Mouse (Mus musculus) G1E (cell line): ENCODE results near the gene Zfp740. TPM values are rescaled to one million over a fixed set of nuclear protein-coding genes. Genes with fewer than 3 reads are reported as not detected.

Source experiments
- ATAC-seq: 2 replicates; pipeline ENCODE4 v1.8.0; 2016; ENCODE audit warnings: mild to moderate bottlenecking; ENCODE audit not compliant: insufficient number of reproducible peaks, poor library complexity, low FRiP score, severe bottlenecking; ENCODE audit errors: extremely low read depth
- DNase-seq: peaks from one replicate; pipeline ENCODE4 v3.0.0; 2012; ENCODE audit warnings: low spot score
- H3K27me3 ChIP-seq: 2 replicates; pipeline ENCODE4 v1.6.1; 2012; ENCODE audit warnings: mild to moderate bottlenecking, low read length, inconsistent platforms; ENCODE audit not compliant: insufficient read depth
- H3K36me3 ChIP-seq: replicated peaks from 2 replicates; pipeline ENCODE3; 2012; ENCODE audit warnings: mild to moderate bottlenecking, inconsistent platforms
- H3K4me1 ChIP-seq: 2 replicates; pipeline ENCODE4 v1.6.1; 2012; ENCODE audit warnings: low read depth, low read length, inconsistent platforms, mixed read lengths; ENCODE audit not compliant: insufficient read depth
- H3K4me3 ChIP-seq: 2 replicates; pipeline ENCODE4 v1.5.1; 2012; ENCODE audit warnings: low read depth, mild to moderate bottlenecking, inconsistent platforms, low read length, moderate library complexity, mixed read lengths
- H3K9me3 ChIP-seq: replicated peaks from 2 replicates; pipeline ENCODE4 v1.6.1; 2012; ENCODE audit warnings: inconsistent platforms
- CTCF ChIP-seq: IDR thresholded peaks from 2 replicates; pipeline ENCODE4 v1.5.1; 2012; ENCODE audit warnings: low read depth, low read length, inconsistent platforms, mixed read lengths
- GATA1 ChIP-seq: IDR thresholded peaks from 2 replicates; pipeline ENCODE4 v1.6.1; 2012; ENCODE audit warnings: borderline replicate concordance, low read length, inconsistent platforms, mixed read lengths
- GATA2 ChIP-seq: IDR thresholded peaks from 2 replicates; pipeline ENCODE4 v1.6.1; 2012; ENCODE audit warnings: low read depth, low read length, inconsistent platforms, borderline replicate concordance
- POLR2AphosphoS5 ChIP-seq: IDR thresholded peaks from 2 replicates; pipeline ENCODE4 v1.6.1; 2012; ENCODE audit warnings: low read depth, low read length, inconsistent platforms; ENCODE audit not compliant: insufficient replicate concordance
- TAL1 ChIP-seq: conservative IDR thresholded peaks from 2 replicates; pipeline ENCODE4 v1.6.1; 2012; ENCODE audit warnings: low read depth, low read length, inconsistent platforms, mixed read lengths
- polyA plus RNA-seq: library from polyadenylated mRNA; stranded (reverse); fragments of >175 nt; gene quantifications from 2 replicates; pipeline ENCODE4 v1.2.3, GENCODE M21; 2012
- total RNA-seq, 2 experiments: library from RNA; stranded (forward) in 1 of 2; stranded (reverse) in 1 of 2; fragments of 200-1000 nt in 1 of 2; fragments of >200 nt in 1 of 2; fragmentation: Nextera tagmentation in 1 of 2; gene quantifications; 2 replicates each; pipeline ENCODE4 v1.2.3; 2014 to 2017

Gene Zfp740
- total and polyA plus RNA-seq, 3 experiments, result 12.9 to 64.5 (median 35.3) TPM

- peaks cover 47% of the 10 kb centered on the region for H3K4me1 ChIP-seq
- H3K36me3 ChIP-seq, result peaks cover 2% of the 10 kb centered on the region
- peaks cover 19% of the 10 kb centered on the region for H3K27me3 ChIP-seq
- ATAC-seq (no peak), DNase-seq (no peak)
- no peak overlapping the region for H3K4me3 ChIP-seq
- no peaks in the 10 kb centered on the region for H3K9me3 ChIP-seq
- TF ChIP-seq GATA2, result no peak
- TF ChIP-seq POLR2AphosphoS5, result no peak
- no peak for TF ChIP-seq CTCF
- no peak for TF ChIP-seq GATA1
- TF ChIP-seq TAL1, result no peak
These were observed 11.3 kb upstream of the Zfp740 start for GRCm38 (mm10) chr15:102191699-102192098.

DNA sequence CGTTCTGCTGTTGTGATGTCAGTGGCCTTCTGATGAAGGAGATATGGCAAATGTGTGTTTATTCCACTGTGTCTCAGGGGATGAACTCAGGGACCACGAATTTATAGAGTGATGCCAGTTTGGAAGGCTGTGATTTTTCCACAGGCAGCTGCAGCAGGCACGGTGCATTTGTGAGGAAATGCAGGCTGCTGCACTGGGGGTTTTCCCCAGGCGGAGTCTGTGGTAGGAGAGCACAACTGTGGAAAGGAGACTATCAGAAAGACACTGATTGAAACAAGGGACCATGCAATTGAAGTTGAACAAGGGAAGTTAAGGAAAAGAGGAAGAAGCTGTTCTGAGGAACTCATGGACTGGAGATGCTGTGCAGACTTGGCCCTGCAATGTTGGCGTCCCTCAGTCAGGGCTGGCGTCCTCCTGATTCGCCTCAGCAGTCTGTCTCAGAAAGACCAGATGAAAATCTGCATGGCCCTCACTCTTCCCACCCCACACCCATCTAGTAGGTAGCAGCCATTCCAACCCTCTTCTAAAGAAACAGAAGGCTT lies 10.7 kb upstream of the Zfp740 start:
- H3K9me3 ChIP-seq, result no peaks in the 10 kb centered on the region
- peaks cover 47% of the 10 kb centered on the region for H3K4me1 ChIP-seq
- no peak for ATAC-seq
- H3K27me3 ChIP-seq, result peaks cover 19% of the 10 kb centered on the region
- TF ChIP-seq TAL1 (no peak), POLR2AphosphoS5 (no peak), GATA1 (no peak), CTCF (no peak), GATA2 (no peak)
- no peak overlapping the region for H3K4me3 ChIP-seq
- peaks cover 3% of the 10 kb centered on the region for H3K36me3 ChIP-seq
- DNase-seq, result no peak

DNA sequence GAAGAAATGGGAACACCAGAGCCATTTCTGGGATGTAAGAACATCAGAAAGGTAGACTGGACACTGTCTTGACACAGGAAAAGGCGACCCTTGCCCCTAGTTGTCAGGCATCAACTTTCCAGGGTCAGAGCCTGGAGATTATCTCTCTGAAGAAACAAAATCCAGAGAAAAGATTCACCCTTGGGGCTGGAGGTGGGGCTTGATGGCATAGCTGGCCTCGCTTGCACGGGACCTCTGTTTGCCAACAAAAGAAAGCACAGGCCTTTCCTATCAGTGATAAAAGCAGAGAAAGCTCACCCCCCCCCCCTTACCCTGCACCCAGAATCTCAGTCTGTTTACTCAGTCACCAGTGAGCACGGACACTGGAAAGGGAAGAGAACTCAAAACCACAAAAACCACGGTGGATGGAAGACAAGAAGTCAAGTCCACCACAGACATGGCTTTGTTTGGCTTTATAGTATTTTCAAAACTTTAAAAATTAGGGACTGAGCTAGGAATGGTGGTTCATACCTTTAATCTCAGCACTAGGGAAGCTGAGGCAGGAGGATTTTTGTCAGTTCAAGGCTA lies 10.1 kb upstream of the Zfp740 start:
- Histone ChIP-seq H3K4me3 (no peak overlapping the region), H3K4me1 (peaks cover 47% of the 10 kb centered on the region), H3K9me3 (no peaks in the 10 kb centered on the region), H3K27me3 (peaks cover 19% of the 10 kb centered on the region), H3K36me3 (peaks cover 3% of the 10 kb centered on the region)
- TF ChIP-seq TAL1 (no peak), POLR2AphosphoS5 (no peak), GATA2 (no peak), CTCF (no peak)
- no peak for DNase-seq
- ATAC-seq, result no peak

GRCm38 (mm10) chr15:102193652-102194051 lies 9.4 kb upstream of the Zfp740 start:
- peaks cover 16% of the 10 kb centered on the region for H3K27me3 ChIP-seq
- H3K36me3 ChIP-seq, result peaks cover 3% of the 10 kb centered on the region
- DNase-seq (no peak), ATAC-seq (no peak)
- no peak overlapping the region for H3K4me3 ChIP-seq
- no peaks in the 10 kb centered on the region for H3K9me3 ChIP-seq
- no peak for TF ChIP-seq TAL1
- TF ChIP-seq POLR2AphosphoS5, result no peak
- no peak for TF ChIP-seq GATA1
- no peak for TF ChIP-seq CTCF
- TF ChIP-seq GATA2, result no peak
- peaks cover 44% of the 10 kb centered on the region for H3K4me1 ChIP-seq

- Histone ChIP-seq H3K4me1 (peaks cover 42% of the 10 kb centered on the region), H3K36me3 (peaks cover 7% of the 10 kb centered on the region), H3K27me3 (peaks cover 12% of the 10 kb centered on the region; the same call in 1 of the 2 replicates), H3K4me3 (no peak overlapping the region), H3K9me3 (no peaks in the 10 kb centered on the region)
- TF ChIP-seq POLR2AphosphoS5 (no peak), GATA1 (no peak), TAL1 (no peak), GATA2 (no peak)
- no peak; the same call in 1 of the 2 replicates for ATAC-seq
- no peak for DNase-seq
These were observed 8.6 kb upstream of the Zfp740 start for GRCm38 (mm10) chr15:102194439-102194838.

DNA sequence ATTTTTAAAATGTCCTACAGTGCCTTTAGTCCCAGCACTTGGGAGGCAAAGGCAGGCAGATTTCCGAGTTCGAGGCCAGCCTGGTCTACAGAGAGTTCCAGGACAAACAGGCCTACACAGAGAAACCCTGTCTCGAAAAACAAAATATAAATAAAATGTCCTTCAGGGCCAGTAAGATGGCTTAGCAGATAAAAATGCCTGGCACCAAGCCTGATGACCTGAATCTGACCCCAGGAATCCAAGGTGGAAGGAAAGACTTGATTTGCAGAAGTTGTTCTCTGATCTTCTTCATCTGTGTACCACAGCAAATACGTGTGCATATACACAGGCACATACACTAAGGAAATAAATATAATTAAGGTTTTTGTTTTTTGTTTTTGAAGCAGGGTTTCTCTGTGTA lies 7.7 kb upstream of the Zfp740 start:
- no peak overlapping the region for H3K4me3 ChIP-seq
- H3K4me1 ChIP-seq, result peaks cover 42% of the 10 kb centered on the region
- TF ChIP-seq CTCF, result no peak
- no peak for TF ChIP-seq TAL1
- TF ChIP-seq POLR2AphosphoS5, result no peak
- TF ChIP-seq GATA2, result no peak
- no peak for TF ChIP-seq GATA1
- H3K36me3 ChIP-seq, result peaks cover 9% of the 10 kb centered on the region
- no peaks in the 10 kb centered on the region for H3K9me3 ChIP-seq
- peaks cover 11% of the 10 kb centered on the region; the same call in 1 of the 2 replicates for H3K27me3 ChIP-seq
- ATAC-seq (no peak), DNase-seq (no peak)
